Mouse (Mus musculus) liver, embryonic 14.5 days (tissue): ENCODE measurements around the gene Gatad2b. TPM values are rescaled to one million over a fixed set of nuclear protein-coding genes. Genes with fewer than 3 reads are reported as not detected.
A peak's percentile ranks its signal among the peaks of the same experiment; 100 is the strongest.

Source experiments
- ATAC-seq: fragments of 200-750 bp; cut with Nextera tagmentation; 2 replicates; pipeline ENCODE4 v1.8.0; 2017; ENCODE audit warnings: moderate number of reproducible peaks, mild to moderate bottlenecking, moderate library complexity; ENCODE audit not compliant: insufficient read depth
- DNase-seq, 3 experiments: peaks; one replicate each; pipeline ENCODE4 v3.0.0-alpha.2; 2012 to 2013; ENCODE audit warnings: low read depth in 3 of 3, low spot score in 3 of 3
- H3K27ac ChIP-seq: fragments of 300-500 bp; sonication (generic); 2 replicates; pipeline ENCODE4 v1.5.1; 2014; ENCODE audit warnings: moderate library complexity, mild to moderate bottlenecking, control low read depth, inconsistent platforms
- H3K27me3 ChIP-seq: fragments of 300-500 bp; sonication (generic); 2 replicates; pipeline ENCODE4 v1.6.1; 2014; ENCODE audit warnings: mild to moderate bottlenecking, low read length, moderate library complexity; ENCODE audit not compliant: control insufficient read depth, insufficient read depth
- H3K36me3 ChIP-seq: fragments of 300-500 bp; sonication (generic); replicated peaks from 2 replicates; pipeline ENCODE4 v1.6.1; 2014; ENCODE audit warnings: low read depth; ENCODE audit not compliant: control insufficient read depth, insufficient read depth
- H3K4me1 ChIP-seq, 2 experiments: fragments of 200-500 bp in 1 of 2; fragments of 300-500 bp in 1 of 2; sonication (generic) in 1 of 2; replicated peaks; 2 replicates each; pipeline ENCODE4 v1.6.1; 2012 to 2014; ENCODE audit warnings: antibody characterized with exemption in 1 of 2, inconsistent platforms in 1 of 2, low read length in 1 of 2; ENCODE audit not compliant: control insufficient read depth in 2 of 2, insufficient read depth in 2 of 2
- H3K4me2 ChIP-seq: fragments of 300-500 bp; sonication (generic); 2 replicates; pipeline ENCODE4 v1.6.1; 2014; ENCODE audit warnings: low read depth, mild to moderate bottlenecking, control low read depth, moderate library complexity
- H3K4me3 ChIP-seq, 2 experiments: fragments of 200-500 bp in 1 of 2; fragments of 300-500 bp in 1 of 2; sonication (generic) in 1 of 2; 2 replicates each; pipeline ENCODE4 v1.5.1; 2012 to 2014; ENCODE audit warnings: low read depth in 2 of 2, low read length in 2 of 2, mild to moderate bottlenecking in 2 of 2, control low read depth in 1 of 2, inconsistent platforms in 1 of 2, moderate library complexity in 1 of 2; ENCODE audit not compliant: insufficient read depth in 1 of 2
- H3K9ac ChIP-seq: fragments of 300-500 bp; sonication (generic); replicated peaks from 2 replicates; pipeline ENCODE4 v1.6.1; 2014; ENCODE audit warnings: mild to moderate bottlenecking, control low read depth, moderate library complexity
- H3K9me3 ChIP-seq: fragments of 300-500 bp; sonication (generic); 2 replicates; pipeline ENCODE4 v1.6.1; 2016; ENCODE audit warnings: low read length, mixed read lengths; ENCODE audit not compliant: control insufficient read depth
- CTCF ChIP-seq: IDR thresholded peaks from 2 replicates; pipeline ENCODE4 v1.5.1; 2016; ENCODE audit warnings: antibody characterized with exemption, low read depth, control low read depth
- EP300 ChIP-seq: IDR thresholded peaks from 2 replicates; pipeline ENCODE4 v1.6.1; 2016; ENCODE audit warnings: antibody characterized with exemption, low read depth
- WGBS: fragments of 180-500 bp; shearing (Covaris S2); extraction: QIAGEN DNeasy Blood & Tissue Kit; methylation state at CpG from one replicate; pipeline ENCODE4 v1.1.7; 2014; ENCODE audit not compliant: insufficient replicate concordance; 5-methylcytosine and 5-hydroxymethylcytosine counted together
- polyA plus RNA-seq, 2 experiments: library from polyadenylated mRNA; depleted of rRNA in 1 of 2; stranded (reverse) in 1 of 2; unstranded in 1 of 2; fragments of >200 nt; fragmentation: Nextera tagmentation in 1 of 2; extraction: Ambion mirVana in 1 of 2; gene quantifications; 2 replicates each; pipeline versions ENCODE4 v1.2.1 to v1.2.3; 2012 to 2014

Gene Gatad2b
- polyA plus RNA-seq, 2 experiments = 2.2 to 5.6 TPM

DNA sequence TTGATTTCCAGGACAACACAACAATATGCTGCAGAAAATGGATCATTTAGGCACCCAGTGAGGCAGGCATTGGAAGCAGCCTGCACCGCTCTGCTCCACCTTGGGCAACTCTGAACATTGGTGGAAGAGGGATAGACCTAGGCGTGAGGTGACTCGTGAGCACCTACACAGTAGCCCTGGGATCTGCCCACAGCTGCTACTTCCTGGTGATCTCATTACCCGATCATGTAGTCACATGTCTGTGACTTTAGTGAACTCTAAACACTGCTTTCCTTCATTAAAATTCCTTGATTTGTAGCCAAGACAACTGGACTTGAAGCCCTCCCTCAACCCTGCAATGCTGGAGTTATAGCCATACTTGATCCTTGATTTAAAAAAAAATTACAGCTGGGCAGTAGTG lies 81.4 kb downstream of the Gatad2b start:
- Histone ChIP-seq H3K27me3 (no peaks in the 10 kb centered on the region), H3K9ac (no peak overlapping the region), H3K27ac (no peak overlapping the region), H3K4me2 (no peak overlapping the region), H3K36me3 (no peaks in the 10 kb centered on the region), H3K4me1 (0 out of 4 replicates have a peak, but pooled peaks cover 0 to 3% of the 10 kb centered on the region in 2 experiments), H3K9me3 (no peaks in the 10 kb centered on the region), H3K4me3 (no peak overlapping the region)
- no peak for DNase-seq
- ATAC-seq = no peak
- 65% methylated on average over 4 of the region's 4 CpGs for WGBS
- TF ChIP-seq EP300 (no peak), CTCF (no peak)

DNA sequence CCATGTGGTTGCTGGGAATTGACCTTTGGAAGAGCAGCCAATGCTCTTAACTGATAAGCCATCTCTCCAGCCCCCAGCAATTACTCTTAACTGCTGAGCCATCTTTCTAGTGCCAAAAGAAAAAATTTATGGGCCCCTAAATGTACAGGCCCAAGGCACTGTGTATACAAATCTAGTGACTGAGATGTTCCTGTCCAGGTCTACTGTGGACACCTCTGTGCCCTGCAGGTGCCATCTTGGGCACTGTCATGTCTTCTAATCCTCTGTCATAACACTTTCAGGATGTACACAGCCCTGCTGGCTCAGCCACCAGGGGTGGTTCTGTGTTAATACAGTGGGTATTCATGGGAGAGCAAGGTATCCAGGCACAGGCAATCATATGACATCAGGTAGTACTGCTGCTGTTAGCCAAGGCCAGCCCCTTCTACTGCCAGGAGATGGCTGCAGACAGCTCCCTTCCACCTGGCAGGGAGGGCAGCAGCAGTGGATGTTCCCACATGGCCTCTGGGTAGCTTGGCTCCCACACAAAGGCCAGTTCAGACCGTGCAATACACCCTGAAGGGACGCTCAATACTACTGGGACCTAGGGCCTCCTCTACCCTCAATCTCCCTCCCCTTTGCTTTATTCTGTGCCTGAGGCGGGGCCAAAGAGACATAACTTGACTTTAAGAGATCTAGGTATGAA lies 82.7 kb downstream of the Gatad2b start:
- no peak for ATAC-seq
- no peak overlapping the region for H3K27ac ChIP-seq
- no peaks in the 10 kb centered on the region for H3K27me3 ChIP-seq
- H3K36me3 ChIP-seq = no peaks in the 10 kb centered on the region
- WGBS = 54% methylated on average over 3 of the region's 3 CpGs
- no peak overlapping the region for H3K4me2 ChIP-seq
- no peak overlapping the region for H3K4me3 ChIP-seq
- TF ChIP-seq CTCF = no peak
- no peak for TF ChIP-seq EP300
- no peak for DNase-seq
- no peak overlapping the region for H3K9ac ChIP-seq
- no peaks in the 10 kb centered on the region for H3K9me3 ChIP-seq
- H3K4me1 ChIP-seq = 0 out of 4 replicates have a peak, but pooled peaks cover 0 to 3% of the 10 kb centered on the region in 2 experiments

DNA sequence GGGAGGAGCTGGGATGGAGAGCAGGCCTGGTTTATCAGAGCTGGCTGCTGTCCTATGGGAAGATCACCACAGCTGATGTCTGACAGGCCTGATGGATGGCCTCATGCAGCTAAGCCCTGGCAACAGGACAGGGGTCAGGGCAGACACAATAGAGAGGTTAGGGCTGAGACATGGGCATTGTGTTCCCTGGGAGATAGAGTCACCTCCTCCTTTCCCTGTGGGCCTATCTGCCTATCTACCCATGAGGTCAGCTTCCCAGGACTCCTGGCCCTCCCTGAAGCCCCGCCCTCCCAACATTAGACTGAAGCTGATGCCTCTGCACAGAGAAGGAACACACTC lies 83.2 kb downstream of the Gatad2b start:
- 57% methylated on average over 1 of the region's 1 CpGs for WGBS
- Histone ChIP-seq H3K4me2 (no peak overlapping the region), H3K4me1 (0 out of 4 replicates have a peak, but pooled peaks cover 0 to 3% of the 10 kb centered on the region in 2 experiments), H3K27me3 (no peaks in the 10 kb centered on the region), H3K27ac (no peak overlapping the region), H3K9ac (no peak overlapping the region), H3K4me3 (no peak overlapping the region), H3K36me3 (no peaks in the 10 kb centered on the region), H3K9me3 (no peaks in the 10 kb centered on the region)
- no peak for TF ChIP-seq CTCF
- ATAC-seq (peak; percentile 25; the same call in 1 of the 2 replicates), DNase-seq (no peak)

DNA sequence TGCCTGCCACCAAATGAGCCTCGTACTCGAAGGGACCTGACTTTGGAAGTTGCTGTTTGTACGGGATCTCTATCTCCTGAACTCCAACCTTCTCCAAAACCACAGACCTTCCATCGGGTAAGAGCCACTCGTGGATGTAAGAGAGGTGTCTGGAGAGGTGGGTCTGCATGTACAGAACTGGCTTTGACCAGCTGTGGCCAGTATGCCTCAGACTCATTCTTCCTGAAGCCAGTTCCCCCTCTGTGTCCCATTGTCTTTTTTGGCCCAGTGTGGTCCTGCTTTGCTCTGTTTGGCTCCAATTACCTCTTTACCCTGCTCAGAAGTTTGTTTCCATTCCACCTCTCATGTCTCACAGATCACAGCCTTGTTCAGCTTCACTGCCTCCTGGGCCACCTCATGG lies 85.5 kb downstream of the Gatad2b start:
- no peak for DNase-seq
- 57% methylated on average over 5 of the region's 5 CpGs for WGBS
- Histone ChIP-seq H3K4me1 (0 out of 4 replicates have a peak, but pooled peaks cover 0 to 3% of the 10 kb centered on the region in 2 experiments), H3K9ac (no peak overlapping the region), H3K27ac (no peak overlapping the region), H3K4me2 (no peak overlapping the region), H3K4me3 (no peak overlapping the region), H3K36me3 (no peaks in the 10 kb centered on the region), H3K27me3 (no peaks in the 10 kb centered on the region), H3K9me3 (no peaks in the 10 kb centered on the region)
- TF ChIP-seq CTCF = no peak
- no peak for TF ChIP-seq EP300
- ATAC-seq = no peak

DNA sequence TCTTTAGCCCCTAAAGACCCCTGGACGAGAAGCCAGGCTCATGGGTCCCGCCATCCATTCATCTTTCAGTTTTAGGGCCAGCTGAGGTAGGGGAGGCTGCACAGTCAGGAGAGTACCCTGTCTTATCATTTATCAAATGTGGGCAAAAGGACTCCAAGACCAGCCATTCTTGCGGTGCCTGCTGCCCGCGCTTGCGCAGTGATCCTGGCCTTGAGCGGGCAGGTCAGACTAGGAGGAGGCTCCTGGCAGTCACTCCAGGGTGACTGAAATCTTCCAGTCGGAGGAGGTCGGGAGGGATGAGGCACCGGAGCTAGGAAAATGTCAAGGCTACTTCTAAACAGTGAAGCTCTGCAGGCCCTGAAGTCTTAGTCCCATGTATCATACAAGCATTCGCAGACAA lies 88.7 kb downstream of the Gatad2b start:
- no peaks in the 10 kb centered on the region for H3K27me3 ChIP-seq
- no peak overlapping the region for H3K4me3 ChIP-seq
- DNase-seq = no peak
- H3K4me1 ChIP-seq = no peaks in the 10 kb centered on the region
- ATAC-seq = no peak
- TF ChIP-seq CTCF (no peak), EP300 (no peak)
- no peak overlapping the region for H3K9ac ChIP-seq
- no peak overlapping the region for H3K4me2 ChIP-seq
- no peaks in the 10 kb centered on the region for H3K36me3 ChIP-seq
- no peak overlapping the region for H3K27ac ChIP-seq
- 61% methylated on average over 11 of the region's 11 CpGs for WGBS
- H3K9me3 ChIP-seq = no peaks in the 10 kb centered on the region
